Mouse (Mus musculus) gastrocnemius, postnatal 10 days (tissue): ENCODE data around the gene Gm8897. TPM values are rescaled to one million over a fixed set of nuclear protein-coding genes. Genes with fewer than 3 reads are reported as not detected.
"Not testable (repeated sequence)": the region's sequence is repeated elsewhere in the genome, so short reads cannot be mapped to it uniquely, and the experiment has no call there.

Experiments used
- DNase-seq: peaks from one replicate; pipeline ENCODE4 v3.0.0; 2021; ENCODE audit warnings: mixed read lengths
- long read RNA-seq, 2 experiments: library from polyadenylated mRNA; stranded (forward); transcript quantifications; one replicate each; pipeline ENCODE4 v2.0.0; 2021
- total RNA-seq, 2 experiments: library from RNA; stranded (reverse); gene quantifications; 2 replicates each; pipeline ENCODE4 v1.2.3; 2021

Gm8897 gene
- total RNA-seq = not detected
- long read RNA-seq, experiment 1 = 0 reads
- long read RNA-seq, experiment 2 = 0 reads

DNA sequence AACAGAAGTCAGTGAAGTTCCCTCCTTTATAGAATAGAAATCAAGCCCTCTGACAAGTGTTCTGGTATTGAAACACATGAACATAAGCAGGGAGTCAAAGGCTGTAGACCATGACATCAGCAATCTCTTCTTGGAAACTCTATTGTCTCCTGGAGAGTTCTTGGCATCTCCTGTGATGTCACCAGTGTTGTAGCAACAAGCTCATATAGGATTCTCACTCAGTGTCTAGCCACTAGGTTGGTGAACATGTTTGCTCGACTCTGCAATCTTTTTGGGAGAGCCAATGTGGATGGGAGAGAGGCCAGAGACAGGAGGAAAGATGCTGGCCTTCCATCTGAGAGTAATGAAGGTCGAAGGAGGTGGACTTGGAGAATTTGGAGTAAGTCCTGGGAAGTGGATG, at the start of gene Gm8897:
Gene Gm8897, plus strand, starts transcription at position 301 of the 400 bp plus-strand sequence.
- DNase-seq = not testable (repeated sequence)

DNA sequence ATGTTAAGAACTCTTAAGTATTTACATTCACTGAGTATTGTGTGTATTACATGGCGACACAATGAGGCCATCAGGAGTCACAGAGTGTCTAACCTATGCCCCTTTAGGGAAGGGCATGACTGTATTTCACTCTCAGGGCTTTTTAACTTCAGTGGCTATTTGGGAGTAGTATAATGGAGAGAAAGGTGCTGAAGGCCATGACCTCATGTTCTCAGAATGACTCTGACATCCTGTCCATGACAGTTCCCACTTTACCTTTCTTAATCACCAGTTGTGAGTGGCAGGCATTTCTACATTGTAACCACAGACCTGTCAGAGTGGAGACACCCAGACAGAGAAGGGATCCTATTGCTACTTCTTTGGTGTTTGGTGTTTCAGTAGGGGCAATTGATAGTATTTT, 473 bp downstream of the Gm8897 start:
- DNase-seq = not testable (repeated sequence)

Other genes with a start within 250 kb of the Gm8897 start
- not detected for gene Gm5861, start 233.3 kb upstream of the Gm8897 start, total RNA-seq
- not detected for gene Gm8890, start 160.4 kb upstream of the Gm8897 start, total RNA-seq
- gene Speer1, start 74.9 kb upstream of the Gm8897 start, total RNA-seq = not detected
- gene Gm8906, start 86.3 kb downstream of the Gm8897 start, total RNA-seq = not detected
- not detected for gene Gm6460, start 178.5 kb downstream of the Gm8897 start, total RNA-seq